ENCODE assay signal across 8 mouse cellular contexts in genomic region chr19:37377404-37377990, GRCm38 (mm10). TPM values are rescaled to one million over a fixed set of nuclear protein-coding genes. Genes with fewer than 3 reads are reported as not detected.
DNase-seq lines count a peak whose midpoint lies in the region; ATAC-seq lines count a peak whose summit lies in the region.

No protein-coding gene starts in this region.

- no peak overlapping the region for H3K27ac ChIP-seq in lung, embryonic 16.5 days (ENCODE audit: low read length)
- peak overlapping the region; percentile 98; the same call in 1 of the 2 replicates for H3K27ac ChIP-seq in embryonic facial prominence, embryonic 10.5 days (replicated peaks)
- H3K27ac ChIP-seq in intestine, embryonic 15.5 days, result no peak overlapping the region
- no peak overlapping the region for H3K27ac ChIP-seq in neural tube, embryonic 15.5 days (replicated peaks)

- no peaks in the 10 kb centered on the region for H3K36me3 ChIP-seq in lung, embryonic 16.5 days (ENCODE audit: control insufficient read depth, insufficient read depth, low read length)
- peaks cover 15% of the 10 kb centered on the region for H3K36me3 ChIP-seq in embryonic facial prominence, embryonic 10.5 days (replicated peaks)
- no peaks in the 10 kb centered on the region for H3K36me3 ChIP-seq in intestine, embryonic 15.5 days
- no peaks in the 10 kb centered on the region for H3K36me3 ChIP-seq in neural tube, embryonic 15.5 days

- peak overlapping the region; percentile 67 for H3K4me2 ChIP-seq in lung, embryonic 16.5 days (ENCODE audit: low read depth, low read length)
- peak overlapping the region; percentile 51 for H3K4me2 ChIP-seq in intestine, embryonic 15.5 days (replicated peaks)
- peak overlapping the region; percentile 89 for H3K4me2 ChIP-seq in neural tube, embryonic 15.5 days

- WGBS in lung, embryonic 16.5 days, result 9% methylated on average over 8 of the region's 8 CpGs
- 36% methylated on average over 8 of the region's 8 CpGs for WGBS in embryonic facial prominence, embryonic 10.5 days
- WGBS in intestine, embryonic 15.5 days, result 17% methylated on average over 8 of the region's 8 CpGs
- 21% methylated on average over 8 of the region's 8 CpGs for WGBS in neural tube, embryonic 15.5 days

- ATAC-seq in lung, embryonic 16.5 days (ENCODE audit: low read depth), result no peak
- no peak for ATAC-seq in intestine, embryonic 15.5 days
- ATAC-seq in neural tube, embryonic 15.5 days (ENCODE audit: low FRiP score), result no peak
- ATAC-seq in erythroid progenitor cell, adult 5-6 weeks (replicated peaks; ENCODE audit: low FRiP score, poor library complexity, severe bottlenecking), result no peak

- peaks cover 21% of the 10 kb centered on the region for H3K4me1 ChIP-seq in lung, embryonic 16.5 days (replicated peaks; ENCODE audit: control insufficient read depth, insufficient read depth, low read length)
- peaks cover 18% of the 10 kb centered on the region for H3K4me1 ChIP-seq in embryonic facial prominence, embryonic 10.5 days
- 0 out of 2 replicates have a peak, but pooled peaks cover 8% of the 10 kb centered on the region for H3K4me1 ChIP-seq in intestine, embryonic 15.5 days (replicated peaks)
- peaks cover 15% of the 10 kb centered on the region; the same call in 1 of the 2 replicates for H3K4me1 ChIP-seq in neural tube, embryonic 15.5 days

- H3K27me3 ChIP-seq in lung, embryonic 16.5 days (ENCODE audit: control insufficient read depth, insufficient read depth, low read depth, low read length), result no peaks in the 10 kb centered on the region
- no peaks in the 10 kb centered on the region for H3K27me3 ChIP-seq in embryonic facial prominence, embryonic 10.5 days (replicated peaks; ENCODE audit: low read depth, poor library complexity, severe bottlenecking)
- H3K27me3 ChIP-seq in intestine, embryonic 15.5 days (replicated peaks), result no peaks in the 10 kb centered on the region
- no peaks in the 10 kb centered on the region for H3K27me3 ChIP-seq in neural tube, embryonic 15.5 days (replicated peaks)

- DNase-seq in lung, postnatal 14 days, result no peak
- DNase-seq in embryonic facial prominence, embryonic 10.5 days (ENCODE audit: low spot score), result no peak
- DNase-seq in adrenal gland, postnatal 10 days, result no peak
- DNase-seq in adrenal gland, postnatal 14 days, result no peak

- peak overlapping the region; percentile 82 for H3K9ac ChIP-seq in lung, embryonic 16.5 days (ENCODE audit: low read length)
- peak overlapping the region; percentile 37 for H3K9ac ChIP-seq in intestine, embryonic 15.5 days
- no peak overlapping the region for H3K9ac ChIP-seq in neural tube, embryonic 15.5 days (replicated peaks)

- peak overlapping the region; percentile 65 for H3K4me3 ChIP-seq in lung, embryonic 16.5 days (ENCODE audit: low read length)
- peak overlapping the region; percentile 97 for H3K4me3 ChIP-seq in embryonic facial prominence, embryonic 10.5 days
- H3K4me3 ChIP-seq in intestine, embryonic 15.5 days (replicated peaks), result peak overlapping the region; percentile 89
- peak overlapping the region; percentile 80 for H3K4me3 ChIP-seq in neural tube, embryonic 15.5 days (replicated peaks)

- no peaks in the 10 kb centered on the region for H3K9me3 ChIP-seq in lung, embryonic 16.5 days (ENCODE audit: control insufficient read depth, low read length)
- no peaks in the 10 kb centered on the region for H3K9me3 ChIP-seq in embryonic facial prominence, embryonic 10.5 days
- H3K9me3 ChIP-seq in intestine, embryonic 15.5 days, result no peaks in the 10 kb centered on the region
- H3K9me3 ChIP-seq in neural tube, embryonic 15.5 days (replicated peaks), result no peaks in the 10 kb centered on the region

RNA-seq across cellular contexts. Expression of gene Kif11, which starts 1.3 kb away (rescaled TPM):
- polyA plus RNA-seq in lung, embryonic 16.5 days (2015; fragmentation: Nextera tagmentation; extraction: Ambion mirVana), result 64.5 and 73.1 TPM in 2 replicates
- 86.0 and 87.4 TPM in 2 replicates for polyA plus RNA-seq in embryonic facial prominence, embryonic 10.5 days (2016; fragmentation: Nextera tagmentation; extraction: Ambion mirVana)
- 44.3 and 51.7 TPM in 2 replicates for polyA plus RNA-seq in intestine, embryonic 15.5 days (2015; fragmentation: Nextera tagmentation; extraction: Ambion mirVana)
- polyA plus RNA-seq in neural tube, embryonic 15.5 days (2015; fragmentation: Nextera tagmentation; extraction: Ambion mirVana), result 6.3 and 18.6 TPM in 2 replicates
- 10 to 100 TPM; 12.2 to 15.0 TPM for total RNA-seq in adrenal gland, postnatal 10 days (2021)
- total RNA-seq in adrenal gland, postnatal 14 days (2021), result 10.3 and 12.5 TPM in 2 replicates
- total RNA-seq in erythroid progenitor cell, adult 5-6 weeks (2015; ENCODE audit: low replicate concordance), result 409 and 470 TPM in 2 replicates
- 653 and 658 TPM in 2 replicates for total RNA-seq in erythroid progenitor cell, adult 5-6 weeks (2017; ENCODE audit: low replicate concordance)

RNA-seq across cellular contexts. Expression of gene Ide, which starts 39.8 kb away (rescaled TPM):
- polyA plus RNA-seq in lung, embryonic 16.5 days (2015; fragmentation: Nextera tagmentation; extraction: Ambion mirVana), result 39.2 and 42.0 TPM in 2 replicates
- 40.9 and 49.6 TPM in 2 replicates for polyA plus RNA-seq in embryonic facial prominence, embryonic 10.5 days (2016; fragmentation: Nextera tagmentation; extraction: Ambion mirVana)
- 52.7 and 56.2 TPM in 2 replicates for polyA plus RNA-seq in intestine, embryonic 15.5 days (2015; fragmentation: Nextera tagmentation; extraction: Ambion mirVana)
- 47.2 and 54.6 TPM in 2 replicates for polyA plus RNA-seq in neural tube, embryonic 15.5 days (2015; fragmentation: Nextera tagmentation; extraction: Ambion mirVana)
- 10 to 100 TPM; 77.4 to 91.2 TPM for total RNA-seq in adrenal gland, postnatal 10 days (2021)
- 76.9 and 81.1 TPM in 2 replicates for total RNA-seq in adrenal gland, postnatal 14 days (2021)
- total RNA-seq in erythroid progenitor cell, adult 5-6 weeks (2015; ENCODE audit: low replicate concordance), result 22.7 and 24.7 TPM in 2 replicates
- 20.5 and 23.3 TPM in 2 replicates for total RNA-seq in erythroid progenitor cell, adult 5-6 weeks (2017; ENCODE audit: low replicate concordance)

RNA-seq across cellular contexts. Expression of gene Hhex, which starts 57.1 kb away (rescaled TPM):
- polyA plus RNA-seq in lung, embryonic 16.5 days (2015; fragmentation: Nextera tagmentation; extraction: Ambion mirVana), result 38.3 and 40.2 TPM in 2 replicates
- polyA plus RNA-seq in embryonic facial prominence, embryonic 10.5 days (2016; fragmentation: Nextera tagmentation; extraction: Ambion mirVana), result 5.3 and 5.7 TPM in 2 replicates
- polyA plus RNA-seq in intestine, embryonic 15.5 days (2015; fragmentation: Nextera tagmentation; extraction: Ambion mirVana), result 13.9 and 14.7 TPM in 2 replicates
- polyA plus RNA-seq in neural tube, embryonic 15.5 days (2015; fragmentation: Nextera tagmentation; extraction: Ambion mirVana), result 6.1 and 7.2 TPM in 2 replicates
- total RNA-seq in adrenal gland, postnatal 10 days (2021), result 10 to 100 TPM; 19.8 to 26.7 TPM
- 28.5 and 33.8 TPM in 2 replicates for total RNA-seq in adrenal gland, postnatal 14 days (2021)
- total RNA-seq in erythroid progenitor cell, adult 5-6 weeks (2015; ENCODE audit: low replicate concordance), result 21.3 and 21.8 TPM in 2 replicates
- 4.4 and 5.4 TPM in 2 replicates for total RNA-seq in erythroid progenitor cell, adult 5-6 weeks (2017; ENCODE audit: low replicate concordance)
